Mouse (Mus musculus): ENCODE results near the gene Abca8b. TPM values are rescaled to one million over a fixed set of nuclear protein-coding genes. Genes with fewer than 3 reads are reported as not detected.

The Abca8b gene
- total and polyA plus RNA-seq, 3 experiments: 1.4 to 2.1 (median 1.4) TPM

DNA sequence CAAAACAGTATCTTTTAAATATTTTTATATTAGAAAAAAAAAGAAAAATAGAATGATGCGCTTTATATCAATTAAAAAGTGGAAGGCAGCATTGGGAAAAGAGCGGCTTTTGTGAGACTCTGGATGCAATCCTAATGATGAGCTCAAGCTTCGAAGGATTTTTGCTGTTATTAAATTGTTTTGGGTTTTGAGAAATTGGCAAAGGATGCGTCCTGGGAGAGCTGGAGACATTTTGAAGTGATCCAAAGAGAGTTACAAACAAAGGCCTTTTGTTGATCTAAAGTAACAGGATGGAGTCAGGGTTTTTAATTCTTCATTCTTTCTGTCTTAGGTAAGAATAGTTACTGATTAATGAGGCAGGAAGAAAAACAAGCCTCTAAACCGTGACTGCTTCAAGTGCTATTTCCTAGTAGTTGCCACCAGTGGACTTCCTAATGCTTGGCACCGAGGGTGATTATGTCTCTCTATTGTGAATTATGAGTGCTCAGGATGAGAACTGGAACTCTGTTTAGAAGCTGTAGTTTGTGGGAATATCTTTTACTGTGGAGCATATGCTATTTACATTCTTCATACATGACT, 99.6 kb downstream of the Abca8b start:
- Histone ChIP-seq H3K9me3 (replicated peaks; ENCODE audit: low read length) (no peaks in the 10 kb centered on the region), H3K4me3 (replicated peaks in 1 of 3; ENCODE audit: low read depth in 2 of 3, low read length in 2 of 3, poor library complexity in 1 of 3) (no peak overlapping the region), H3K36me3 (replicated peaks in 1 of 2; ENCODE audit: control insufficient read depth in 1 of 2, insufficient read depth in 1 of 2, low read length in 1 of 2) (no peaks in the 10 kb centered on the region), H3K9ac (ENCODE audit: insufficient read depth, low read depth) (no peak overlapping the region), H3K79me2 (replicated peaks; ENCODE audit: control insufficient read depth, extremely low read depth, insufficient read depth, poor library complexity, severe bottlenecking) (no peaks in the 10 kb centered on the region), H3K27ac (ENCODE audit: insufficient read depth, low read depth) (no peak overlapping the region), H3K27me3 (replicated peaks) (no peaks in the 10 kb centered on the region), H3K4me2 (ENCODE audit: insufficient read depth, low read depth, poor library complexity, severe bottlenecking) (no peak overlapping the region), H3K4me1 (ENCODE audit: control insufficient read depth in 1 of 2, insufficient read depth in 2 of 2) (peaks cover 0 to 21% of the 10 kb centered on the region in 2 experiments; a peak in 3 of 4 replicates)
- in situ Hi-C loops (cut with MboI; ENCODE audit: low pct_ligation_motif_present, low pct_unique_long_range_greater_than_20kb, low sequenced_read_pairs): loop anchor here (25.0 kb wide), 1 partner anchor 591 kb away; no protein-coding TSS in a partner anchor
- dilution Hi-C loops (cut with MboI; ENCODE audit: extremely low pct_ligation_motif_present, extremely low pct_unique_long_range_greater_than_20kb, low sequenced_read_pairs): no loop called here
- no peak for TF ChIP-seq MYC (IDR thresholded peaks at IDR 0.05; ENCODE audit: low read depth, low read length)
- TF ChIP-seq JUND (conservative IDR thresholded peaks at IDR 0.05; ENCODE audit: low read depth, low read length): no peak
- no peak for TF ChIP-seq USF2 (conservative IDR thresholded peaks at IDR 0.05; ENCODE audit: low read depth, low read length)
- TF ChIP-seq ETS1 (conservative IDR thresholded peaks at IDR 0.05; ENCODE audit: low read depth, low read length): no peak
- DNase-seq (ENCODE audit: extremely low read depth): no peak

GRCm38 (mm10) chr11:109895496-109895895, 100.1 kb downstream of the Abca8b start:
- no peaks in the 10 kb centered on the region for H3K27me3 ChIP-seq (replicated peaks)
- no peaks in the 10 kb centered on the region for H3K9me3 ChIP-seq (replicated peaks; ENCODE audit: low read length)
- DNase-seq (ENCODE audit: extremely low read depth): no peak
- no peaks in the 10 kb centered on the region for H3K36me3 ChIP-seq (replicated peaks in 1 of 2; ENCODE audit: control insufficient read depth in 1 of 2, insufficient read depth in 1 of 2, low read length in 1 of 2)
- H3K27ac ChIP-seq (ENCODE audit: insufficient read depth, low read depth): no peak overlapping the region
- TF ChIP-seq MXI1 (IDR thresholded peaks at IDR 0.05; ENCODE audit: low read depth, low read length) (no peak), USF2 (conservative IDR thresholded peaks at IDR 0.05; ENCODE audit: low read depth, low read length) (no peak), SIN3A (IDR thresholded peaks at IDR 0.05; ENCODE audit: low read length) (no peak), EP300 (IDR thresholded peaks at IDR 0.05; ENCODE audit: low read length) (no peak), PAX5 (IDR thresholded peaks at IDR 0.05; ENCODE audit: low read length) (no peak), GABPA (IDR thresholded peaks at IDR 0.05; ENCODE audit: insufficient replicate concordance, low read depth, low read length) (no peak), IRF4 (IDR thresholded peaks at IDR 0.05; ENCODE audit: low read depth, low read length) (no peak), NRF1 (IDR thresholded peaks at IDR 0.05; ENCODE audit: low read depth, low read length) (no peak), ZNF384 (IDR thresholded peaks at IDR 0.05; ENCODE audit: low read depth, low read length) (no peak), ETS1 (conservative IDR thresholded peaks at IDR 0.05; ENCODE audit: low read depth, low read length) (no peak), USF1 (IDR thresholded peaks at IDR 0.05; ENCODE audit: low read depth, low read length) (no peak), MAZ (IDR thresholded peaks at IDR 0.05; ENCODE audit: low read depth, low read length) (no peak), JUND (conservative IDR thresholded peaks at IDR 0.05; ENCODE audit: low read depth, low read length) (no peak), JUN (IDR thresholded peaks at IDR 0.05; ENCODE audit: insufficient read depth, low read depth, low read length) (no peak), POLR2A (IDR thresholded peaks at IDR 0.05; ENCODE audit: low read depth, low read length) (no peak)
- H3K4me1 ChIP-seq (ENCODE audit: control insufficient read depth in 1 of 2, insufficient read depth in 2 of 2): peaks cover 0 to 21% of the 10 kb centered on the region in 2 experiments; a peak in 3 of 4 replicates
- dilution Hi-C loops (cut with MboI; ENCODE audit: extremely low pct_ligation_motif_present, extremely low pct_unique_long_range_greater_than_20kb, low sequenced_read_pairs) (no loop called here), in situ Hi-C loops (cut with MboI; ENCODE audit: low pct_ligation_motif_present, low pct_unique_long_range_greater_than_20kb, low sequenced_read_pairs) (loop anchor here (25.0 kb wide), 1 partner anchor 592 kb away; no protein-coding TSS in a partner anchor)
- no peaks in the 10 kb centered on the region for H3K79me2 ChIP-seq (replicated peaks; ENCODE audit: control insufficient read depth, extremely low read depth, insufficient read depth, poor library complexity, severe bottlenecking)
- H3K4me3 ChIP-seq (replicated peaks in 1 of 3; ENCODE audit: low read depth in 2 of 3, low read length in 2 of 3, poor library complexity in 1 of 3): no peak overlapping the region
- no peak overlapping the region for H3K4me2 ChIP-seq (ENCODE audit: insufficient read depth, low read depth, poor library complexity, severe bottlenecking)
- H3K9ac ChIP-seq (ENCODE audit: insufficient read depth, low read depth): no peak overlapping the region

Measured in CH12.LX (cell line).